Mouse (Mus musculus): ENCODE data around the gene Map1b.

Map1b gene

DNA sequence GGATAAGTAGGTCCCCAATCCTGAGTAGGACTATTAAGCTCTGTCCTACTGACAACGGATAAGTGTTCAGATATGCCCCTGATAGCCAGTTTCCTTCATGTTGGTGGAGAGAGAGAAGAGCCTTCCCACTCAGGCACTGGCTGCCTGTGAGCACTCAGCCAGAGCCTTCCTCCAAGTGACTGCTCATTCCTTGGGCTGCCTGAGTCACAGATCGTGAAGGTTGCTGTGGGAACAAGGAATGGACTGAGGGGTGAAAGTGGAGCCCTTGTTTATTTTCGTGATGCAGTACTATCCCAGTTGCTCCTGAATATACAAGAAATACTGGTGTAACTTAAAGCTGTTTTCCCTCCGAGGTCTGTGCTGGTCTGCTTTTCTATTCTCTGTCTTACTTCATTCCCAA lies 117.0 kb downstream of the Map1b start:
- no peak for DNase-seq (ENCODE audit: low spot score)

DNA sequence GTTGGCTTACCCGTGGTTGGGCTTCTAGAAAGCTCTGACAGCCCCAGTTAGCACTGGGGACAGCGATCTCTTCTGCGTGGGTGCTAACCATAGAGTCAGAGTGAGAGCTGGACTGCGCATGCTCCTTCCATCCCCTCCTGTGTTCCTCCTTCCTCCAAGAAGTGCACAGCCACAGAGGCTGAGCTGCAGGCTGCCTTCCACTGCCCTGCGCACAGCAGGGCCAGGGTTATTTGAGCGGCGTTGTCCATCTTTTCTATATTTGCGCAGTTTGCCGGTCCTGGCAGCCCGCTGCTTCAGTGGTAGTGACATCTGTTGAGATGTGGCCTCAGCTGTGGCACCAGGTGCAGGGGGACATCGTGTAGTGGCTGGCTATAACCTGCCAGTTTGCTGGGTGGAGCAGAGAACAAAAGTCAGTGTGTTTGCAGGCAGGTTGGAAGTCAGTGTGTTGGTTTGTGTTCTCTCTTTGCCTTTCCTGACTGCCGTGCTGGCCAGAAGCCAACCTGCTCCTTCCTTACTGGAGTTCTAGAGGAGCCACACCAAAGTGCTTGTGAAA lies 118.1 kb downstream of the Map1b start:
- DNase-seq (ENCODE audit: low spot score) = no peak

DNA sequence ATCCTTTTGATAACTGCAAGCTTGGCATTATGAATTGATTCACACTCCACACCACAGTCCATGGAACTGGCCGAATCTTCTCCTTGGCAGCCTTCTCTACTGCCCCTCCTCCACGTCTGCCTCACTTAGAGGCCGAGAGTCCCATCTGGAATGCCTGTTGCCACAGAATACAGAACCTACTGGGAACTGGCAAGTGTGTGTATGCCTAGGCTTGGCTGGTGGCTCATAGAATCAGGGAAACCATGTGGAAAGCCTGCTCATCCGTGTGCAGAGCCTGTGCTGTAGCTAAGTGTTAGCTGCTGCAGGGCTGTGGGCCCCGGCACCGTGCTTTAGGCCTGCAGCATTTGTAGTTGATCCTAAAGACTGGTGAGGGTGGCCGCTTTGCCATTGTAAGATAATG lies 119.1 kb downstream of the Map1b start:
- DNase-seq (ENCODE audit: low spot score) = no peak

DNA sequence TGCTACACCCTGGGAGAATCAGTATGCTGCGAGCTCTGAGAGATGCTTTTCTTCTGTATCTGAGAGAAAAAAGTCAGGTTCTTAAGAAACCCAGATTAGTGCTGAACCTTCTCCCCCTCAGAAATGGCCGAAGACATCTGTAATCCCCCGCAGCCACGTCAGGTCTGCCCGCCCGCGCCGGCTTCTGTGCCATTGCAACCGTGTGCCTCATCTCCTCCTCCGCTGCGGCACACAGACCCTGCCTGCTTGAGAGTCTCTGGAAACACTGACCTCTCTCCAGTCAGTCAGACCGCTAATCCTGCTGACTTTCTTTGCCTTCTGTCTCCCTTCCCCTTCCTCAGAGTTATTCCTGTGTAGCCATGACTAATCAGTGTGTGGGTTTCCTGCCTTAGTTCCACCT lies 120.8 kb downstream of the Map1b start:
- no peak for DNase-seq (ENCODE audit: low spot score)

DNA sequence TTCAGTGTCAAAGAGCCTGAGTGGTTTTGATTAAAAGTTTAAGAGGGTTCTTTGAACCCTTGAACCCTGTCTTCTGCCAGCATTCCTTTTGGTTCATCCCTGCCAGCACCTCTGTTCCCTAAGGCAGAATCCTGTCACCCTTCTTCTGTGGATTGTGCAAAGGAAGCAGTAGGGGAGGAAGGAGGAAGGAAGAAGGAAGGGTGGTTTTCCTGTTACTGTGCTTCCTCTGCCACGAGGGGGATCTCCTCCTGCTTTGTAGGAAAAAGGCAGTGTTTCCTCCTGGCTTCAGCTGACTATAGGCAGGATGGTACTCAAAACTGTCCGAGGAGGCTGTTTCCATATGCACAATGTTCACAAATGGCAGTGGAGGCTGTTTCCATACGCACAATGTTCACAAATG lies 121.6 kb downstream of the Map1b start:
- no peak for DNase-seq (ENCODE audit: low spot score)

DNA sequence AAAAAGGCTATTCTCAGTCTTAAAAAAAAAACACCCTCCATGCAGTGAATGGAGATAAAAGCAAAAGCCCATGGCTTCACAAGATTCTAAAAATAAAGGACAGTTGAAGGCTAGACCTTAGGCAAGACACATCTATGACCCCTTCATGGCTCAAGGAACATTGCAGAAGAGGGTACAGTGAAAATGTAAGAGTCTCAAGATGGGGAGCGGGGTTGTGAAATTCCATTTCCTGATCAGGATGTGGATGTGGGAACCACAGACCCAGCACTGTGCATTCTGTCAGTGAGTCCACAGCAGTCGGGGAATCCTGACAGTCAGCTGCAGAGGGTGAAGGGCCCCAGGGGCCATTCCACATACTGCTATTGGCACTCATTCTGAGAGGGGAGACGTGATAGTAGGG lies 123.2 kb downstream of the Map1b start:
- DNase-seq (ENCODE audit: low spot score) = no peak

DNA sequence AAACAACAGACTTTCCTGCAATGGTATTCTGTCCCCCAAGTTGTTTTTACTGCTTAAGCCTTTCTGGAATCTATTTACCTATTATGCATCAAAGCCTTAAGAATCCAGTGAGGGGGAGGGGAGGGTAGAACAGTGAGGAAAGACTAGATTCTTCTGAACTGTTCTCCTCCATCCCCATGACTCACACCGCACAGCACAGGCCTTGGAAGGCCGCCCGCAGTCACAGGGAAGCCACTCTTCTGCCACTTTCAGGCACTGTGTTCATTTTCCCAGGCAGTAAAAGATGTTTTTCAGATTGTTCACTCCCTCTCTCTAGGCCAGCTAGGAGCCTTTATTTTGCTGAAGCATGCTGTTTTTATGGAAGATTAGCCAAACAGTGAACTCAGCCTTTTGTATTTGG lies 124.9 kb downstream of the Map1b start:
- DNase-seq (ENCODE audit: low spot score) = peak; percentile 84

DNA sequence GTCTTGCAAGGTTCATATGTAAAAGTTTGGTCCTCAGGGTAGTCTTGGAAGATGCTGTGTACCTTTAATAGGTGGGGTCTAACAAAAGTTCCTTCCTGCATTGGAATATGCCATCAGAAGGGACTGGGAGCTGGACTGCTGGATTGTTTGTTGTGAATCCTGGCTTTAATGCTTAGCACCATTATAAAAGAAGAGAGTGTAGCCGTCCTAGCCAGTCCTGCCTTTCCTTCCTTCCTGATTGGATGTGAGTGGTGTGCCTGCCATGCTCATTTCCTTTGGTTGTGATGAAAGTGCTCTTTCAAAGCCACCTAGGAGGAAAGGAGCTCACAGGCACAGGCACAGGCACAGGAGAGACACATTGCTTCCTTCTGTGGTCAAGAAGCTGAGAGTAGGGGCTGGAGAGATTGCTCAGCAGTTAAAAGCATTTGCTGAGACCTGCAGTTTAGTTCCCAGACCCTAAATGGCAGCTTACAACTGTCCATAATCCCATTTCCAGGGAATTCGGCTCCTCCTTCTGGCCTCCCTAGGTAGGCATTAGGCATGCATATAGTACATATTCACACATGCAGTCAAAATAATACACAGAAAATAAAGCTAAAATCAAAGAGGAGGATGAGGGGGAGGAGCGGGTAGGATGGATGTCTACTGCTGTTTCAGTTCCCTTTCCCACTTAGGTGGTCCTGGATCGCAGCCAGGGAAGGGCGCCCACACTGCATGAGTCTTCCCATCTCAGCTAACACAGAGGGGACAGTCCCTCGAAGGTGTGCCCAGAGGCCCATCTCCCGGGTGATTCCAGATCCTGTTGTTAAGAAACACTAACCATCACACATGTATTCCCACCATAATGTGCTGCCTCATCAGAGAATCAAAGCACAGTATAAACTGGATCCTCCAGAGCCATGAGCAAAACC lies 128.2 kb downstream of the Map1b start:
- DNase-seq (ENCODE audit: low spot score) = no peak

DNA sequence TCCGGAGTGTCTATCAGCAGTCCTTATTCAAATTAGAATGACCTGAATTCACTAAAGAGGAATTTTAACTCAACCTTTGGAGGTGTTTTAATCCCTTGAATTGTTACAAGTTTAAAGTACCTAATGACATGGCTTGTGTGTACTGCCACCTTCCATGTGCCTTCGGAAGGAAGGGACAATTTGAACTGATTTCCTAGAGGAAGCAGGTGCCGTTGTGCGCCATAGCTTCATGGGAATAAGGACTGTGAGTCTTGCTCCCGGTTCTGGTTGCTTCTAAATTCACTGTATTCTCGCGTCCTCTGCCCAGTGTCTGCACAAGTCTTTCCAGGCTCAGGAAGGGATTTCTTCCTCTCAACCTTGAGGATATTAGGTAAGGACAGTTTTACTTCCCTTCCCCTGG lies 130.0 kb downstream of the Map1b start:
- DNase-seq (ENCODE audit: low spot score) = no peak

DNA sequence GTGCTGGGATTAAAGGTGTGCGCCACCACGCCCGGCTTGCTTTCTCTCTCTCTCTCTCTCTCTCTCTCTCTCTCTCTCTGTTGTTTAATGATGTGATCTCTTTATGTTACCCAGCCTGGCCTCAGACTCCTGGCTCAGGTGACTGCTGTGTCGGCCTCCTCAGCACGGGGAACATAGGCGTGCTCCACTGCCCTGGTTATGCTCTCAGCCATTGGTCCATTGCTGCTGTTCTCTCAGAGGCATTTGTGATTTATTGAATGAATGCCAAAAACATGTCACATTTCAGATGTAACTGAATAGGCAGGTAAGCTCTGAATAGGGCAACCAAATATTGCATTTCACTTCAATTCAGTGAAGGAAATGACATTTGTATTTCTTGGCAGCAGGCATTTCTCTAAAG lies 130.4 kb downstream of the Map1b start:
- no peak for DNase-seq (ENCODE audit: low spot score)

DNA sequence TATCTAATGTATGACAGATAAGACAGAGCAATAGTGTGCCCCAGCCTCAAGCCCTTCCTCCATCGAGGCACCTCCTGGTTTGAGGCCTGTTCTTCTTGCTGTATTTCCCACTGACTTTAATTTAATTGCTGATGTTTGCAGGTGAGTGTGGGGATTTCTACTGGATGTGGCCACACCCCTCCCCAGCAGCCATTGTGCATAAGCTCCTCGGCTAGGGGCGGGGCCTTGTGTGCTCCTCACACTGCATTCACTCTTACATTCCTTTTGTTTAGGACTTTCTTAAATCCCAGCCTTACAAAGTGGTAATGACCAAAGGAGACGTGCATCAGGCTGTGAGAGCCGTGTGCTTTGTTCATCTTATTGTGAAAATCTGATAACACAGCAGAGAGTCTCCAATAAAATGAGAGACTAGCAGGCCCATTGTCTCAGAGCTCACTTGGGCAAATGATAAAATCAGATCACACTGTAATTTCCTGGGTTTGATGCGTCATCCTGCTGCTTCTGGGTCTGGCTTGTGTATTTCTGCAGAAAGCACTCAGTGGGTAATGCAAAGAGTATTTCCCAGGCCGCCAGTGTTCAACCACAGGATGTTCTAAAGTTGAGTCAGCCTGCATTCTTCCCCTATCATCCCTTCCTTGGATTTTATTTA lies 131.7 kb downstream of the Map1b start:
- no peak for DNase-seq (ENCODE audit: low spot score)

DNA sequence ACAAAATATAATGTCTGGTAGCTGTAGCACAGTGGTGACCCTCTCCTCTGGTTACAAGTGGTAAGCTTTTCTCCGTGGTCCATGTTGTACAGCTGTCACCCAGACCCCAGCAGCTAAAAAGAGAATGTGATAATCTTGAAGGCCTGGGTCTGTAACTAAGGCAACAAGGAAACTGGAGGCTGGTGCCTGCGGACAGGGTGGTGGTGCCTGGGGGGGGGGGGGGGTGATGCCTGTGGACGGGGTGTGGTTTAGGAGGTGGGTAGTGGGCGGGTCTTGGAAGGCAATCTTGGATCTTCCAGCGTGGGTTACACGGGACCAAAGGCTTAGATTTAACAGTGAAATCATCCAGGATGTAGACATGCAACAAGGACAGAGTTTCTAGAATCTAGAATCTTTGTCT lies 134.0 kb downstream of the Map1b start:
- DNase-seq (ENCODE audit: low spot score) = no peak

DNA sequence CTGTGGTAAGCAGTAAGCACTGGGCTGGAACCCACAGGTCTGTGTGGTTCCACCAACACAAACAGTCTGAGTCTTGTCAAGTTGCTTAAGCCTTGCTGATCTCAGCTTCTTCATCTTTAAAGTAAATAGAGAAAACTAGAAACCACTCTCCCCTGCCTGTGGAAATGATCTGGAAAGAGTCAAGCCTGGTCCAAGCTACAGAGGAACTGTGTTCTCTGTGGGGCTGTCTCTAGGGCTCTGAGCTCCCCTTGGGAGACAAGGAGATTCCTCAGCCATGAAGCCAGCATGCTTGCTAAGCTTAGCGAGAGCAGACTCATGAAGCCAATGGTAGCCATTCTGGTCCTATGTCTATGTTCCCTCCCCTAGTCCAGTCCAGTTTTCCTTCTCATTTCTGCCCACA lies 138.1 kb downstream of the Map1b start:
- DNase-seq (ENCODE audit: low spot score) = no peak

DNA sequence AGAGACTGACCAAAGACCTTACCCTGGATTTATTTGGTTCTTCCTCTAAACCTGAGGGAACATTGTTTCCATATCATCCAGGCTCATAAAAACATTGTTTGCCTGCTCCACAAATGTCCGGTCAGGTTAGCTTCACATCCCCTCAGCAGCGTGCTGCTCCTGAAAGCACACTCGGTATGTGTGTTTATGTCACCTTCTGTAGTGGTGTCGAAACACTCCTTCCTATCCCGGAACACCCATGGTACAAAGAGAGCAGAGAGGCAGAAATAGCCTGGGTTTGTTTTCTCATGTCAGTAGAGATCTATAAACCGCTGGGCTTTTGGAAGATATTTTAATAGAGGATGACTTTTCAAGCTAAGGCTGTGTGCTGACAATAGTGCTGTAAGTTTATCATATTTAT lies 139.3 kb downstream of the Map1b start:
- DNase-seq (ENCODE audit: low spot score) = no peak

DNA sequence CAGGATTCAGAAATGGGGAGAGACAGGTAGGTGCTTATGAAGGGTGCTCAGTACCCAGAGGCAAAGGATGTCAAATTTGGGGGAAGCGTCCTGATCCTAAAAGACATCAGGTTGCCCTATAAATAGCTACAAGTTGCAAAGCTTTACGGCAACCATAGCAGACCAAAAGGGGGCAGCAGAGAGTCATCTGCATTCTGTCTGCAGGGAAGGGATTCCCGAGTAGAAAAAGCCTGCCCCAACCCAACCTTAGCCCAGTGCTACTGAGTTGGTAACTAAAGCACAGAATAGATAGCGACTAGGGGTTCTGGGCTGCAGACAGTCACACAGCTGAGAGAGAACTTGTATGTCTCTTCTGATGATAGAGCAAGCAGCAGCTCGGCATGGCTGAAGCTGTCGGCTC lies 140.8 kb downstream of the Map1b start:
- peak; percentile 84 for DNase-seq (ENCODE audit: low spot score)

DNA sequence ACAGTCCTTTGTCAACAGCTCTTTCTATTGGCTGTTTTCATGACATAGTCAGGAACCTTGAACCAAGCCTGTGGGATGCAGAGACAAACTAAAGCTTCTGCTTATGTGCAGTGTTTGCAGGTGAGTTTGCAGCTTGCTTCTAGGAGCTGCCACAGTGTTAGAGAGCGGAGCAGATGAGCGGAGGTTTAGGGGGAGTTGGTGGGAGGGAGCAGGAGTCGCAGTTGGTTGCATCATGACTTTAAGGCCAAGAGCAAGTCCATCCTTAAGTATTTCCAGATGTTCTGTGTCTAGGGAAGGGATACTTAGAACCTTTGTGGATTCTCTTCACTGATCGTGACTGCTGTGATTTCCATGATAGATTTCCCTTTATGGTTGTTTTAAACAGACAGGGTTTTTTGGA lies 142.1 kb downstream of the Map1b start:
- DNase-seq (ENCODE audit: low spot score) = no peak

DNA sequence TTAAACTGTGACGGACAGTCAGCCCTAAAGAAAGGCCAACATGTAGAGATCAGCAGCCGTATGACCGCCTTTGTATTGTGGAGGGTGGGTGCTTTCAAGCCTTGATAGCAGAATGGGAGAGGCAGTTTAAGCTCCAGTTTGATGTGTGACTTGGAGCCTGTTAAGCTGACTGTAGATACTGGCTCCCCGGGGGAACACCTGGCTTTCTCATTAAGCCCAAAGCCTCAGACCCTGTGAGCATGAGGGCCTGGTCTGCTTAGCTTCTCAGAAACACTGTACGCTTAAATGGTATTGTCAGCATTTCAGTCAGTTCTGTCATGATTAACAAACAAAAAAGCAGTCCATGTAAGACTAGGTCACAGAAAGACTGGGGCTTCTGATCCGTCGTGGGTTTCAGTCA lies 142.7 kb downstream of the Map1b start:
- no peak for DNase-seq (ENCODE audit: low spot score)

All from adipocyte (in vitro differentiated cells).